Mouse (Mus musculus) thymus, adult 2 months (tissue): Measurements from ENCODE around the gene Slc17a5.

ENCODE experiments used
- CTCF ChIP-seq: fragments of 200-500 bp; IDR thresholded peaks from 2 replicates; pipeline ENCODE4 v1.5.1; 2012; ENCODE audit warnings: mild to moderate bottlenecking, control low read depth, low read length, moderate library complexity, borderline replicate concordance; ENCODE audit not compliant: control insufficient read depth, poor library complexity, insufficient read depth; ENCODE audit errors: extremely low read depth
- POLR2A ChIP-seq: fragments of 200-500 bp; IDR thresholded peaks from 2 replicates; pipeline ENCODE4 v1.6.1; 2012; ENCODE audit warnings: mild to moderate bottlenecking, low read length, control low read depth, moderate library complexity; ENCODE audit not compliant: control insufficient read depth, poor library complexity, insufficient read depth; ENCODE audit errors: extremely low read depth

GRCm38 (mm10) chr9:78623301-78623747, 35.5 kb upstream of the Slc17a5 start:
- TF ChIP-seq POLR2A: no peak
- no peak for TF ChIP-seq CTCF
